Mouse (Mus musculus): ENCODE measurements around the gene Naxd.
"Not testable (repeated sequence)": the region's sequence is repeated elsewhere in the genome, so short reads cannot be mapped to it uniquely, and the experiment has no call there.

DNA sequence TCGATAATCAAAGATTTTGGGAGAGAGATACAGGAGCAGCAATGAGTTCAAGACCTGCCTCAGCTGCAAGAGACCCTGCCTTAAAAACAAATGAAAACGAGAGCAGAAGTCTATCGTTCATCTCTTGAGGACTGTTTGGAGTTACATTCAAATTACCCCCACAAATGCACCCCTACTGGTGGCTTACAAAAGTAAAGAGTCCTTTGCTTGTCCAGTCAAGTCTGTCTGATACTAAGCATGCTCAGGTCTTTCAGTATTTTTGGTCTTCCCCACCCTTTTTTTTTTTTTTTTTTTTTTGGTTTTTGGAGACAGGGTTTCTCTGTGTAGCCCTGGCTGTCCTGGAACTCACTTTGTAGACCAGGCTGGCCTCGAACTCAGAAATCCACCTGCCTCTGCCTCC is 54.2 kb downstream of the Naxd start:
- not testable (repeated sequence) for TF ChIP-seq GATA1, TAL1 (IDR thresholded peaks at IDR 0.05; ENCODE audit: low read length)

Measured in erythroblast, embryonic 14.5 days (primary cell).